Mouse (Mus musculus) ZHBTc4 (cell line): ENCODE data around the gene Sh3tc1.

Experiments
- DNase-seq: peaks from one replicate; pipeline ENCODE4 v3.0.0-alpha.2; 2011; ENCODE audit warnings: low read depth, low spot score

Gene Sh3tc1

DNA sequence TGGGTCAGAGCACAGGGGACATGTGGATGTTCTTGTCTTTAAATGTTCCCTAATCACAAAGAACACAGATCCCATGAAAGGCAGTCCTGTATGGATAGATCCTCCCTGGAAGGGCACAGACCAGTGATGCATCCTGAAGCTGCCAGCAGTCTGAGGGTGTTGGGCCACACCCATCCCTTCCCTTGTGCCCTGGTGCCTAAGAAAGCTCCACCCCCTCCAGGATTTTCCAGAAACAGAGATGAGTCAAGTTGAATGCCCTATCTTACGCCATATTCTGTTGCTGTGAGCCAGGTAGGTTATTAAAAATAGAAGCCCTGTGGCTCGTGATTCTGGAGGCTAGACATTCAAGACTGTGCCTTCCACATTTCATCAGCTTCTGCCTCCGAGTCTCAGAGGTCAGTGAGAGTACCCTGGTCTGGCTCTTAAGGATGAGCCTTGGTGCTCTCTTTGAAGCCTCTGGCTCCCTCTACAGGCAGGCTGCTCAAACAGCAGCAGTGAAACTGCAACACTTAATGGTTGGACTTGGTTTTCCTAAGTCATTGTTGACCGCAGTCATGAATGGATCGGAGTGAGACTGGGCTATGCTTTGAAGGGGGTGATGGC, 15.4 kb upstream of the Sh3tc1 start:
- peak; percentile 94 for DNase-seq

DNA sequence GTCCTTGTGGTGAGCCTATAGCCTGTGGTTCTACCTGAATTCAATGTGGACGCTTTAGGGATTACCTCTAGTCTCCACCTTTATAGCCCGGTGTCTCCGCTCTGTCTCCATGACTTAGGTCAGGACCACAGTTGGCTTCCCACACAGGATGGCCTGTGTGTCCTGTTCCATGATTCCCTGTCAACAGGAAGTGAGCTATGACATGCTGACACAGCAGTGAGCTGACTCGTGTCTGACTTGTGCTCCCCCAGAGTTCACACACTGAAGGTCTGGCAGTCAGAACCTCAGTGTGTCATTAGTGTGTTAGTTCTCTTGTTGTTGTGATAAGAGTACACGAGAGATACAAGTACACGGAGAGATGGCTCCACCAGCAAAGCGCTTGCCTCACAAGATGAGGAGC, 11.2 kb upstream of the Sh3tc1 start:
- no peak for DNase-seq

DNA sequence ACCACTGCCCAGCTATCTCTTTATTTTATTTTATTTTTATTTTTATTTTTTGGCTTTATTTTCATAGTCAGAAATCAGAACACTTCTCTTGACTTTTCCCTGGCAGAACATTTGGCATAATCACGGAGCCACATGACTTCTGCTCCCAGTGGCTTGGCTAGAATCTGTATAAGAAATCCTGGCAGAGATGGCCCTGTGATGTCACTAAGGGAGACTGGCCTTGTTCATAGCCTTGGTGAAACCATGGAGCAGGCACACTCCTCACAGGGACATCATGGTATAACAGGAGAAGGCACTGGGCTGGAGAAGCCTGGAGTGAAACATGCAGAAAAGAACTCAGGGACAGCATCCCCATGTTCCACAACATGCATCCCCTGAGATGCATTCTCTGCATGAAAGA, 10.2 kb upstream of the Sh3tc1 start:
- DNase-seq, result no peak

DNA sequence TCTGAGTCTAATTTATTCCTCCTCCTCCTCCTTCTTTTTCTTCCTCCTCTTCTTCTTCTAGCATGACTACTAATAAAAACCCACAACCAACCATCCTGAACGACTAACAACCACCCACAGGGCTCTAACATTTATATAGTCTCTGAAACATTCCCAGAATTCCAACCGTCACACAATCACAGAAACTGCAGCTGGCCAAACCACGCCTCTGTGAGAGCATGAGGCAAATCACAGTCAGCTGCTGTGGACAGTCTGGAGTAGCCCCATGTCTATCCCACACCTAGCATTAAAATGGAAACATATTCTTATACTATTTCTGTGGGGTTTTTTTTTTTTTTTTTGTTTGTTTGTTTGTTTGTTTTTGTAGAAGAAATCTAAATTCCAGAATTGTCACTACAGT, 9.6 kb upstream of the Sh3tc1 start:
- no peak for DNase-seq

DNA sequence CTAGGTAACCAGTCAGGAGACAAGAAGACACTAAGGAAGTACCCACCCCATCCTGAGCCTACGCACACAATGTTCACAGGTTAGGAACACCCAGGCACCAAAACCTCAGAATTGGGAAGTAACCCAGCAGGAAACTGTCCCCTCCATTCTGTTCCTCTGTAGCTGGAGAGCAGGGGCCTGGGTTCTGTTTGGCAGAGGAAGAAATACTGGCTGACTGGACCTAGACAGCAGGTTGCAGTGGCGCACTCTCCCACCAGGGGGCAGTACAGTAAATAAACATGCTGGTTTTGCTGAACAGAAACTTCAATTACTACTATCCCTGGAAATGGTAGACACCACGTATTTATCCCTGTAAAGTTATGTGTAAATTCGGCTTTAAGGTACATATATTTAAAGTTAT, 7.1 kb upstream of the Sh3tc1 start:
- DNase-seq, result peak; percentile 79

DNA sequence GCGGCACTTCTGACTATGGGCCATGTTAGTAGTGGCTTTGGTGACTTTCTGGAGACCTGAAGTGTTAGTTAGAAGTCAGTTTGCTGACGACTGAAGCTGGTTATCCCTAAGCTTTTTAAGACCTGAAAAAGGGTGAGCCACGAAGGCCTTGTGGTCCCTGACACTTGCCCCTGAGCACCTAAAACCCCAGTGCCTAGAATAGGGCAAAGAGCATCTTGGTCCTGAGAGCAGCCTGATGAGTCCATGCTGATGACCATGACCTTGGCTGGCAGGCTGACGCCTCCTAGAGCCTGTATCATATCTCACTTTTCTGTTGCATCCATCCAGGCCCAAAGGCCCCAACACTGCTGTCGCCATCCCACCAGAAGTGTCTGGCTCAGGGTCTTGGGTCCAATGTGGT, 5.6 kb upstream of the Sh3tc1 start:
- no peak for DNase-seq

DNA sequence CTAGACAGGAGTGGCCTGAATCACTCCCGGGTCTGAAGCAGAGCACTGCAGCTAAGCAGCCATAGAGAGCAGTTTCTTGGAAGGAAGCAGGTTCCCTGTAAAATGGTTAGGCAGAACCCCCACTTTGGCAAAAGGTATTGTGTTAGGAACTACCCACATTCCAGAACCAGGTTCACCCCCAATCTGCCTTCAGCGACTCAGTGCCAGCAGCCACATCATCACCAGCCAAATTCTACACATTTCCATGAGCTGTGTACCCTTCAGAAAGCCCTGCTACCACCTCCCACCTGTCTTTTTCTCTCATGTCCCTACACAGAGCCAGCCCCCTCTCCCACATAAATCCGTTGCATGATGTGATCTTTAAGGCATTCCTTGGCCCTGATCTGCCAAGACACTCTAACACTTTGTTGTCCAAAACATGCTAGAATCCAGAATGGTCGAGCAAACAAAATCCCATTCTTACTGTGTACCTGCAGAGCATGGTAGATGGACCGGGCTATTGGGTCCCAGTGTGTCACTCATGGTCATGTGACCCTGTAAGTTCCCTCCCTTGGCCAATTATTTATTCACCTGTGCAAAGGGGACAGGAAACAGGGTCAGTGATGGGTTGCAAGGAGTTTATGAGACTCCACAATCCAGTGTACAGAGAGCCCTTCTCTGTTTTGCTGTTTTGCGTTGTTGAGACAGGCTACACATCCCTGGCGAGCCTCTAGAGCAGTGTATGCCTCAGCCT, 4.4 kb upstream of the Sh3tc1 start:
- DNase-seq, result no peak

- DNase-seq, result no peak
Observed at GRCm38 (mm10) chr5:35743238-35743951, 3.6 kb upstream of the Sh3tc1 start.

GRCm38 (mm10) chr5:35741225-35741820, 1.5 kb upstream of the Sh3tc1 start:
- peak; percentile 59 for DNase-seq

GRCm38 (mm10) chr5:35740716-35741115, 929 bp upstream of the Sh3tc1 start:
- DNase-seq, result no peak

GRCm38 (mm10) chr5:35739005-35739404, 782 bp downstream of the Sh3tc1 start:
- DNase-seq, result no peak

DNA sequence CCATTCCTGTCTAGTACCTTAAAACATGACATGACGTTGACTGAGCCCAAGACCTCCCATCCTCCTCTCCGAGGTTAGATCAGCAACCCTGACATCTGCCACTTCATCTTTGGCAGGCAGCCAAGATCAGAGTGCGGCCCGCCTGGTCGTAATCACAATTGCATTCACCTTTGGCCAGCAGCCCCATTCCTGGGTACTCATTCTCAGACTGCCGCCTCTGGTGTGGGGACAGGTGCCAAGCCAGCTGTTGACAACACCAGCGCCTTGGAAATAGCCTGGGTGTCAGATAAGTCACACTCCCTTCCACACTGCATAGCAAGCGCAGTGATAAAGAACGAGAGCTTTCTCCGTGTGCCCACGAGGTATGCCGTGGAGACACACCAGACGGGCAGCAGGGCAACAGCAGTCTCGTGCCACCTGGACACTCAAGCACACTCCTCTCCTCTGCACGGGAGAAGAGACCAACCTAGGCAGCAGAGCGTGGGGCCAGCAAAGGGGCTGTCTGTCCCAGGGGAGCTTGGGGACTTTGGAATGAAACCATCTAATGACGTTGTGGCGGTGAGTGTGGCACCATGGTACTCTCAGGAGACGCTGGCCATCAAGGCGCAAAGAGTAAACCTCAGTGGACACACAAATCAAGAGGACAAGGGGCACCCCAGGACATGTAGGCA, 2.4 kb downstream of the Sh3tc1 start:
- no peak for DNase-seq

GRCm38 (mm10) chr5:35733523-35733922, 6.3 kb downstream of the Sh3tc1 start:
- DNase-seq, result no peak

- DNase-seq, result no peak
Observed at GRCm38 (mm10) chr5:35731006-35731405, 8.8 kb downstream of the Sh3tc1 start.

GRCm38 (mm10) chr5:35730552-35730951, 9.2 kb downstream of the Sh3tc1 start:
- no peak for DNase-seq

DNA sequence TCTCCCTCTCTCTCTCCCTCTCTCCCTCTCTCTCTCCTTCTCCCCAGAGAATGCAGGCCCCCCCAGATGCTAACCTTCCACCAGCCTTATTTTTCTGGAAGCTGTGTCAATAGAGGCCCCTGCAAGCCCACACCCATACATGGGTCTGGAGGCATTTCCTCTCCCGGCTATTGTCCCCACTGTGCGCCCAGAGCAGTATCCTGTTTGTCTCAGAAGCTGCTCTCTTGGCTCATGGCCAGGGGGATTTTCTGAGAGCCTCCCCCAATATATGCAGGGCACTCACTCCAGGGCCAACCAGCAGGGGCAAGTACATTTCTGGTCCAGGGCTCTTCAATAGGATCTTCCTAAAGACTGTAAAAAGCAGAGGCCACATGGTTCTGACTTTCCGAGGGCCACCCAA, 9.9 kb downstream of the Sh3tc1 start:
- DNase-seq, result no peak

- peak; percentile 64 for DNase-seq
Observed at GRCm38 (mm10) chr5:35728957-35729460, 10.8 kb downstream of the Sh3tc1 start.

DNA sequence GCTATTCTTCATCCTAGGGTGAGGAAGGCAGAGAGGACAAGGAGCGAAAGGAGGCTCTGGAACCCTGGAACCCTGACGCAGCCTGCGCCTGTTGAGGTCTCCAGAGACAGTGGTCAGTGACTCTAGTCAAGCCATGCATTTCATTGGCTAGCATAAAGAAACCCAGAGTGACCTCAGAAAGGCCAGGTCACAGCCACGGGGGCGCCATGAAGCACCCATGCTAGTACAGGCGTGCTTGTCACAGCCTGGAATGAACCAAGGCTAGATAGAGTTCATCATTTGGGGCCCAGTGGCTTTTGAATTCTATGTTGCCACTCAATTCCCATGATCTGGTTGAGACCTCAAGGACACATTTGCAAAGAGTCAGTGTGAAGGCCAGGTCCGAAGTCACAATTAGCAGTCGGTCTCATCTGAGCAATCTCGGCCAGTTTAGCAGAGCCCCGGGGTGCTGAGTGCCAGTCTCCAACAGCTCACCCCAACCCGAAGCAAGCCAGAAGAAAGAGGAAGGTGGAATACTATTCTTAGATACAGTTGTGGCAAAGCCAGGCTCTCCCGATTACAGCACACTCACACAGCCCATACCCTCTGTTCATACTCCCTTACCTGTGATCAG, 11.3 kb downstream of the Sh3tc1 start:
- DNase-seq, result no peak

DNA sequence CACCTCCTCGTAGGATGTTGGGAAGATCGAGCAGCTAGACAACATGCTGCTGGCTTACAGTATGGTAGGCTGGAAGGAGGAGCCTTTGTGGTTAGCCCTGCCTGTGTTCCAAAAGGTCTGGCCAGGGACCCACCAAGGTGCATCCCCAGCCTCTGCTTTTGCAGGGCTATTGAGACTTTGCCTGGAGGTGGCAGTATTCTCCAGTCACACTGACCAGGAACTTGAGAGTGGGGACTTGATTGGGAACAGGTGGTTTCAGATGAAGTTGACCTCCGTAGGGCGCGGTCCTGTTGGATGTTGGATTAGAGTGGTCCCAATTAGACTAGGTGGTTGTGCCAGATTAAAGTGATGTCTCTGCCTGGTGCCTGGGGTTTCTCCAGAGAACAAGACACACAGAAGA, 12.3 kb downstream of the Sh3tc1 start:
- DNase-seq, result no peak

DNA sequence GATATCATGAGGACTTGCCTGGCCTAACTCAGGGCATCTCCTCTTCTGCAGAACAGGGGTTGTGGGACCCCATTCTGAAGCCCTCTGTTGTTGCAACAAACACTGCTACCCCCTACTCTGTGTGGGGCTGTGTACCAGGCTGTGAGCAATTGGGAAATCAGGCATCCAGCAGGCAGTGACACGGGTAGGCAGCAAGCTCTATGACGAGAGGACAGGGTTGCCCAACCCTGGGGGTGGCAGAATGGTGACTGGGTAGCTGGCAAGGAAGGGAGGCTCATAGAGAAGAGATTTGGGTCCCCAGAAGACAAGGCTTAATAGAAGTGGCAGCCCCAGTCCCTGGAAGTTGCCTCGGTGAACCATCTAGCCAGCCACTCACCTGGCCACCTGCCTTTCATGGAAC, 13.9 kb downstream of the Sh3tc1 start:
- no peak for DNase-seq

- DNase-seq, result no peak
Observed at GRCm38 (mm10) chr5:35723900-35724299, 15.9 kb downstream of the Sh3tc1 start.
